Mouse (Mus musculus) MEL (cell line): ENCODE data around the gene Oip5.

Experiments used
- CTCF ChIP-seq, 3 experiments: IDR thresholded peaks in 2 of 3; conservative IDR thresholded peaks in 1 of 3; 2 replicates each; pipeline ENCODE4 v1.5.1; 2011 to 2012; ENCODE audit warnings: low read length in 3 of 3, low read depth in 2 of 3, mild to moderate bottlenecking in 2 of 3, improper control_type of control experiment in 1 of 3, inconsistent platforms in 1 of 3, mixed read lengths in 1 of 3, moderate library complexity in 1 of 3; ENCODE audit not compliant: control insufficient read depth in 1 of 3, insufficient read depth in 1 of 3, poor library complexity in 1 of 3, severe bottlenecking in 1 of 3
- EP300 ChIP-seq, 2 experiments: IDR thresholded peaks; 2 replicates each; pipeline ENCODE4 v1.6.1; 2011; ENCODE audit warnings: improper control_type of control experiment in 2 of 2, low read length in 2 of 2, low read depth in 1 of 2, mild to moderate bottlenecking in 1 of 2
- GATA1 ChIP-seq: IDR thresholded peaks from 2 replicates; pipeline ENCODE4 v1.6.1; 2011; ENCODE audit warnings: low read depth, low read length, improper control_type of control experiment
- JUND ChIP-seq: IDR thresholded peaks from 2 replicates; pipeline ENCODE4 v1.6.1; 2011; ENCODE audit warnings: low read depth, mild to moderate bottlenecking, improper control_type of control experiment, low read length
- MAX ChIP-seq: IDR thresholded peaks from 2 replicates; pipeline ENCODE4 v1.6.1; 2011; ENCODE audit warnings: low read length, improper control_type of control experiment
- MEF2A ChIP-seq: IDR thresholded peaks from 2 replicates; pipeline ENCODE4 v1.6.1; 2014; ENCODE audit warnings: low read depth, mild to moderate bottlenecking, inconsistent platforms, low read length, improper control_type of control experiment; ENCODE audit not compliant: poor library complexity, insufficient replicate concordance, severe bottlenecking; ENCODE audit errors: extremely low read depth
- NRF1 ChIP-seq: IDR thresholded peaks from 2 replicates; pipeline ENCODE4 v1.6.1; 2014; ENCODE audit warnings: low read depth, mild to moderate bottlenecking, inconsistent platforms, low read length, improper control_type of control experiment, moderate library complexity; ENCODE audit not compliant: poor library complexity, insufficient read depth, severe bottlenecking
- POLR2A ChIP-seq, 2 experiments: IDR thresholded peaks; 2 replicates each; pipeline ENCODE4 v1.6.1; 2011 to 2012; ENCODE audit warnings: low read length in 2 of 2, mild to moderate bottlenecking in 2 of 2, control low read depth in 1 of 2, improper control_type of control experiment in 1 of 2, low read depth in 1 of 2, moderate library complexity in 1 of 2; ENCODE audit not compliant: control insufficient read depth in 1 of 2, insufficient read depth in 1 of 2, poor library complexity in 1 of 2
- RCOR1 ChIP-seq: IDR thresholded peaks from 2 replicates; pipeline ENCODE4 v1.6.1; 2012; ENCODE audit warnings: low read depth, mild to moderate bottlenecking, inconsistent platforms, low read length, improper control_type of control experiment
- TCF12 ChIP-seq: IDR thresholded peaks from 2 replicates; pipeline ENCODE4 v1.6.1; 2014; ENCODE audit warnings: low read depth, mild to moderate bottlenecking, inconsistent platforms, low read length, improper control_type of control experiment, moderate library complexity
- USF2 ChIP-seq, 2 experiments: IDR thresholded peaks; 2 replicates each; pipeline ENCODE4 v1.6.1; 2011 to 2012; ENCODE audit warnings: improper control_type of control experiment in 2 of 2, low read length in 2 of 2, borderline replicate concordance in 1 of 2, inconsistent platforms in 1 of 2, low read depth in 1 of 2, mild to moderate bottlenecking in 1 of 2; ENCODE audit not compliant: insufficient read depth in 1 of 2
- ZNF384 ChIP-seq: IDR thresholded peaks from 2 replicates; pipeline ENCODE4 v1.6.1; 2012; ENCODE audit warnings: low read depth, mild to moderate bottlenecking, inconsistent platforms, low read length, improper control_type of control experiment

DNA sequence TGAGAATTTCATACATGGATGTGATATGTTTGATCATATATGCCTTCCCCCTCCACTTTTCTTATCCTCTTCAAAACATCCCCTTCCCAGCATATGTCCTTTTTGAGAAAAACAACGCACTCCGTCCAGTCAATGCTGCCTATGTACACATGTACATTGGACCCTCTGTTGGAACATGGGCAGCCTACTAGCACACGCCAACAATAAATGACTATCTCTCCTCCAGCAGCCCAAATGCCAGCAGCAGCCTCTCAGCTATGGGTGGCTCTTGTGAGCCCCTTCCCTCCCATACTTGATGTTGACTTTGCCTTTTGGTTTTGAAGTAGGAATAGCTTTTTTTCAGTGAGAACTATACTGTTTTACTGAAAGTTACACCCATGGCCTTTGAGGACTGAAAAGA, 36.7 kb downstream of the Oip5 start:
- TF ChIP-seq CTCF (IDR thresholded peaks at IDR 0.05 in 2 of 3, conservative IDR thresholded peaks at IDR 0.05 in 1 of 3; ENCODE audit: control insufficient read depth in 1 of 3, insufficient read depth in 1 of 3, low read depth in 2 of 3, low read length in 3 of 3, poor library complexity in 1 of 3, severe bottlenecking in 1 of 3): no peak
- TF ChIP-seq EP300 (IDR thresholded peaks at IDR 0.05; ENCODE audit: low read depth in 1 of 2, low read length in 2 of 2): no peak
- TF ChIP-seq USF2 (IDR thresholded peaks at IDR 0.05; ENCODE audit: borderline replicate concordance in 1 of 2, insufficient read depth in 1 of 2, low read depth in 1 of 2, low read length in 2 of 2): no peak
- no peak for TF ChIP-seq MAX
- TF ChIP-seq JUND: no peak
- TF ChIP-seq POLR2A (IDR thresholded peaks at IDR 0.05; ENCODE audit: control insufficient read depth in 1 of 2, insufficient read depth in 1 of 2, low read depth in 1 of 2, low read length in 2 of 2, poor library complexity in 1 of 2): no peak
- TF ChIP-seq TCF12: no peak
- no peak for TF ChIP-seq MEF2A
- no peak for TF ChIP-seq ZNF384
- TF ChIP-seq RCOR1: no peak
- TF ChIP-seq NRF1: no peak
- TF ChIP-seq GATA1: no peak
